Mouse (Mus musculus) lung, postnatal 0 days (tissue): Measurements from ENCODE around the gene Zmat3.

ENCODE experiments used
- CTCF ChIP-seq: IDR thresholded peaks from 2 replicates; pipeline ENCODE4 v1.5.1; 2016; ENCODE audit warnings: antibody characterized with exemption, mild to moderate bottlenecking
- EP300 ChIP-seq: IDR thresholded peaks from 2 replicates; pipeline ENCODE4 v1.6.1; 2016; ENCODE audit warnings: antibody characterized with exemption, mild to moderate bottlenecking, control low read depth

DNA sequence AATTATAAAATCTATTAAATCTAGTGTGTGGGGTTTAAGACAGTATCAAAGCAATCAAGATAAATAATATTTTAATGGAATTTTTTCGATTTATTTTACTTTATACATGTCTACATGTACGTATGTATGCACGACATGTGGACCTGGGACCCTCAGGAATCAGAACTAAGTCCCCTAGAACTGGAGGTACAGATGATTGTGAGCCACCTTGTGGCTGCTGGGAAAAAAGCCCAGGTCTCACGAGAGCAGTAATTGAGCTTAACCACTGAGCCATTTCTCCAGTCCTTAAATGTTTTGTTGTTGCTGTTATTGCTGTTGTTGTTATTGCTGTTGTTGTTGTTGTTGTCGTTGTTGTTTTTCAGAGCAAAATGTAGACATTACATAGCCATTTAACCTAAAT, 21.0 kb downstream of the Zmat3 start:
- TF ChIP-seq CTCF, result no peak; the same call in 1 of the 2 replicates
- TF ChIP-seq EP300, result no peak
